Mouse (Mus musculus): ENCODE results near the gene Anp32a. TPM values are rescaled to one million over a fixed set of nuclear protein-coding genes. Genes with fewer than 3 reads are reported as not detected.

The Anp32a gene
- polyA plus RNA-seq, 1 experiment from 2014 or later: 232 TPM

Other genes starting within 250 kb of the Anp32a start
- 26.6 and 26.8 TPM in 2 replicates for gene Glce, start 218.6 kb upstream of the Anp32a start, polyA plus RNA-seq (2016; fragmentation: Nextera tagmentation; extraction: Ambion mirVana)
- gene Spesp1, start 59.1 kb upstream of the Anp32a start, polyA plus RNA-seq (2016; fragmentation: Nextera tagmentation; extraction: Ambion mirVana): not detected in 2 replicates
- gene Coro2b, start 195.8 kb downstream of the Anp32a start, polyA plus RNA-seq (2016; fragmentation: Nextera tagmentation; extraction: Ambion mirVana): 7.6 and 9.5 TPM in 2 replicates